Mouse (Mus musculus) common myeloid progenitor, adult 5-6 weeks (primary cell): ENCODE results near the gene Slc9b1. TPM values are rescaled to one million over a fixed set of nuclear protein-coding genes. Genes with fewer than 3 reads are reported as not detected.

Experiments
- ATAC-seq: replicated peaks from 2 replicates; pipeline ENCODE4 v1.8.0; 2016; ENCODE audit warnings: low read depth, mild to moderate bottlenecking, moderate TSS enrichment, inconsistent platforms; ENCODE audit not compliant: poor library complexity, severe bottlenecking
- total RNA-seq: library from RNA; stranded (forward); fragments of 200-1000, 187-1606 nt; gene quantifications from 2 replicates; pipeline ENCODE4 v1.2.3, GENCODE M21; 2017

Slc9b1 gene
- not detected in 2 replicates for total RNA-seq

DNA sequence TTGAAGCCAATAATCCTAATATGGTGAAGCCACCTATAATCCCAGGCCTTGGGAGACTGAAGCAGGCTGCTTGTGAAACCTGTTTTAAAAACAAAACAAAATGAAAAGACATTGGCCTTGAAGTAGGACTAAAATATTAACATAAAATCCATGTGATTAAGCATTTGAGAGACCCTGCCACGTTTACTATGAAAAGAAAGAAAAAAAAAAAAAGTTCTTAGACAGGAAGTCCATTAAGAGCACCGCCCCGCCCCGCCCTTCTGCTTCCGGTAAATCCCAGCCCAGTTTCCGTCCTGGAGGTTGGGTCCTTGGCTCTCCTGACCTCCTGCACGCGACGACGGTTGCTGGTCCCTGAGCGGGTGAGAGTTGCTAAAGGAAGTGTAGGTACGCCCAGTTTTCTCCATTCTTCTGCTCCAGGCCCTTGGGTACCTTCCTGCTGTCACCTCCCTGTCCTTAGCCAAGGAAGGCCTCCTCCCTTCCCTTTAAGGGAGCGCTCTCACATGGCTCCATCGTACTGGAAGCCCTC lies at the start of gene Slc9b1:
Gene Slc9b1 (plus strand): TSS at position 291 of the 526 bp plus-strand sequence.
- ATAC-seq = no peak

DNA sequence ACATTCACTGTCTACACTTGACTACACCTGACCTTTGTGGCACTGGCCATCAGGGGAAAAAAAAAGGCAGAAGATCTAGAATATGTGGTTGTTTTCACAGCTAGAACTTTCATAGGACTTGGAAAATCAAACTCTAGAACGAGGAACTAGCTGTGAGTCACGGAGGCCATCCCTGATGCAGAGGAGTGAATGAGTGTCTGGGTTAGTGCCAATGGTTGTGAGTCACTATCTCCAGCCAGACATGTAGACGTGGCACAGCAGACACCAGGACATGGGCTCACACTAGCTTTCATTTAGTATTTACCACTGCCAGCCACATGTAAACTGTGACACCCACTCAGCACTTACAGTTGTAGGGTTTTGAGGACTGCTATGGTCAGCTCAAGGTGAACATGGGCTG lies 49.3 kb upstream of the Slc9b1 start:
- ATAC-seq = peak; percentile 88

DNA sequence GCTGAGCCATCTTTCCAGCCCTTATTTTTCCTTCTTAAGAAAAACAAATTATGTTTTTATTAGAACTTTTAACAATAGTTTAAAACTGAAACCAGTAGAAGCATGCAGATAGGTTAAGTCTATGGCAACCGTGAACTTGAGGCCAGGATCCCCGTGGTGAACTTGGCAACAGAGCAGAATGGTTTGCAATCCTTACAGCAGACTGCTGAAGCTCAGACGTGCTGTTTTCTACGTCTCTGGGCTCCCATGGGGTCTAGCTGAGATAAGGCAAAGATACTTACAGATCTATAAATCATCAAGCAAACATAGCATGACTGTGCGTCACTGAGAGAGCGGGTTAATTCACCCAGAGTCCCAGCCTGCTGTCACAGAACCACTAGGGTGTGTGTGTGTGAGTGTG lies 47.7 kb upstream of the Slc9b1 start:
- ATAC-seq = 0 out of 2 replicates have a peak, but pooled peaks have one; percentile 9

DNA sequence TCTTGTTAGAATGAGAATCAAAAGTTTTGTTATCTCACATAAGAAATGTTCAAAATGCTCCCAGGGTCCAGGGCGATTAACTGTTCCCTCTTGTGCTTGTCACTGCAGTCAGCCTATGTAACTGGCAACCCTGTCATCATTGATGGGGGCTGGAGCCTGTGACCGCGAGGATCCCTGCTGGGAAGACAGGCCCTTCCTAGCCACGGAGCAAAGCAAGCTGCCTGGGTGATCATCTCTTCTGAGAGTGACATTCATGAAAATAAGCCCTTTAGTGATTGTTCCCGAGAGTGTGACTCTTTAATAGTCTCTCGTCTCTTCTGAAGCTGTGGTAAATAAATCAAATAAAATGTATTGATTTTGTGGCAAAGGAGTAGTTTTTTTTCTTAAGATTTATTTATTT lies 43.8 kb upstream of the Slc9b1 start:
- ATAC-seq = no peak

DNA sequence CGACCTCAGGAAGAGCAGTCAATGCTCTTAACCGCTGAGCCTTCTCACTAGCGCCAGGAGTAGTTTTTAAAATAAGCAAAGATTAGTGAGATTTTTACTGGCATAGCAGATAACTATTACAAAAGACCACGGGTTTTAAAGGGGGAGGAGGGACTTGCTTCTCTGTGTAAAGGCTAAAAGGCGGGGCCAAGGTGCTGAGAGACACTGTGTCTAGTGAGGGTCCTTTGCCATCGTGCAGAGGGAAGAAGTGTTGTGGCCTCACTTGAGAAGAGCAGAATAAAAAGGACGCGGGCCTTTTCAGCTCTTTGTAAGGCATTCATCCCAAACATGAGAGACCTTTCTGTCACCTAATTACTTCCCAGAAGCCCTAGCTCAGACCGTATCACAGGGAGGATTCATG lies 43.3 kb upstream of the Slc9b1 start:
- no peak for ATAC-seq

DNA sequence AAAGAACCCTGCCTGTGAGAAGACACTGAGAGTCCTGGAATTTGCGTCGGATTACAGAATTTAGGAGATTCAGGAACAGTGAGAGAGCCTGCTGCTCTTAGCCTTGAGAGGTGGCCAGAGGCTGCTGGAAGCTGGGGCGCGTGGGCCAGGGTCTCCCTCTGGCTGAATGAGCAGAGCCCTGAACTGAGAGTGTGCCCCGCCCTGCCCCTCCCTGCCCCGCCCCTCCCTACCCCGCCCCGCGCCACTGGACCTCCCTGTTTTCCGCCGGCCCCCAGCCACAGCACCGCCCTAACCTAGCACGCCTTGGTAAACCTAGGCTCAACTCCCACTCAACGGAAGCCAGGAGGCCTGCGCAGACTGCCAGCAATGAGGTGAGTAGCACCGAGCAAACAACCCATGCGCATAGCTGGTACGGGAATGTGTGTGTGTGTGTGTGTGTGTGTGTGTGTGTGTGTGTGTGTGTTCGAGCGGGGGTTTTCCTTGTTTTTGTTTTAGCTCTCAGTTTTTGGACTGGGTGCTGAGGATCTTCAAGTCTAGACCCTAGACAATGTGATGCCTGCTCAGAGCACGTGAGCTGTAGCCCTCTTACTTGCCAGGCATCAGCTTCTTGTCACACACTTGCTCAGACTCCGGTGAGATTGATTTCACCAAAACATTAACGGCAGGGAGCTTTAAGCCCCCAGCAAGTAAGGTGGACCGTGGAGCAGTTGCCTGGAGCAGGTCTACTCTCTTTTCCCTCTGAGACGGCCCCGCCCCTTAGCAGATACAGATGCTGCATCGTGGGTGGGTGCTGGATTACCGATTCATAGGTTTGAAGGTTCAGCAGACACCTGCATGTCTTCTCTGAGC lies 40.2 kb upstream of the Slc9b1 start, which contains the start of gene Slc9b2:
Gene Slc9b2 (plus strand): TSS at position 290 of the 849 bp plus-strand sequence.
- ATAC-seq = peak; percentile 98

DNA sequence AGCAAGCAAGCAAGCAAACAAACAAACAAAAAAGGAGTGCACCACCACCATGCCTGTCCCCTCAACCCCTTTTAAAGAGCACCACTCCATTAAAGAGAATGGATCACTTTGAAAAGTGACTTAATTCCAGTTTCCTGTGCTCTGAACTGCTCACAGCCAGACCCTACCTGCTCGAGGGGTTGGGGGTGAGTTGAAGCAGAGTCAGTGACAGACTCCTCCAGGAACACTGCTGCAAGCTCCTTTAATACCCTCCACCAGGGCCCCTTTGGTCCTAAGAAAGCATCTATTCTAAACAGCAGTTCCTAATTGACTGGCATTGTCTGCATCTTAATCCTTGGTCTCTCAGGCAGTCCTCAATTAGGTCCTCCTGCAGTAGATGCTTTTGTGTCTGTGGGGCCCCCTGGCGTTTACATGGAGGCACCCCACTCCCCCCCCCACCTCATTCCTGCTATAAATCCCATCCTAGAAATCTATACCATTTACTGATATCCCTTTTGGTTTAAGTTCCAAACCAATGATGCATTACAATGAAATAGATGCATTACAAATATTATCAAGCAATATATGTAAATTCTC lies 34.8 kb upstream of the Slc9b1 start:
- ATAC-seq = no peak

DNA sequence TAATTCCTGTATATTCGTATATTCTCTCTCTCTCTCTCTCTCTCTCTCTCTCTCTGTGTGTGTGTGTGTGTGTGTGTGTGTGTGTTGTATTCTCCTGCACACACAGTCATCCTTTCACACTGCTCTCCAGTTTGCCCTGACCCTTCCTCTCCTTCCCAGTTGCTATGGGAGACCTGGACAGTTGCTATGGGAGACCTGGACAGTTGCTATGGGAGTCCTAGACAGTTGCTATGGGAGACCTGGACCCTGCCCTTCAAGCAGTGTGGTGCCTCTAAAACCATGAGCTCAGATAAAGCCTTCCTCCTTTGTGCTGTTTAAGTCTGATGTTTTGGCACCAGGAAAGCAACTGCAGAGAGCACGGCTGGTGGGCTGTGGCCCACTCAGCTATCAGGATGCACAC lies 34.1 kb upstream of the Slc9b1 start:
- ATAC-seq = no peak

DNA sequence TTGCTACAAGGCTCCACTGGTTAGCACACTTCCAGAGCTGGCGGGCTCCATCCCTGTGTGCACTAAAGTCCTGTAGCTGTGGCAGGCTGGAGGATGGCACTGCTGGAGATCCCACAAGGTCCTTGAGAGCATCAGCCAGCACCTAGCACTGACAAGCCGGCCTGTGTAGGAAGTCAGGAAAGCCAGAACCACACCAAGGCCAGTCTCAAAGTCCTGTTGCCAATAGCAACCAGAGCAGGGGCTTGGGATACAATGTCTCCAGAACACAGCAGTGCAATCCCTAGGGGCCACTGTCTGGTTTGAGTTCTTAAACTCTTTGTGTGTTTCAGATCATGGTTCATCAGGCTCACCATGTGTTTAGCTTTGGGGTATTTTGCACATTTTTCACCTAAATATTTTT lies 33.0 kb upstream of the Slc9b1 start:
- ATAC-seq = no peak

DNA sequence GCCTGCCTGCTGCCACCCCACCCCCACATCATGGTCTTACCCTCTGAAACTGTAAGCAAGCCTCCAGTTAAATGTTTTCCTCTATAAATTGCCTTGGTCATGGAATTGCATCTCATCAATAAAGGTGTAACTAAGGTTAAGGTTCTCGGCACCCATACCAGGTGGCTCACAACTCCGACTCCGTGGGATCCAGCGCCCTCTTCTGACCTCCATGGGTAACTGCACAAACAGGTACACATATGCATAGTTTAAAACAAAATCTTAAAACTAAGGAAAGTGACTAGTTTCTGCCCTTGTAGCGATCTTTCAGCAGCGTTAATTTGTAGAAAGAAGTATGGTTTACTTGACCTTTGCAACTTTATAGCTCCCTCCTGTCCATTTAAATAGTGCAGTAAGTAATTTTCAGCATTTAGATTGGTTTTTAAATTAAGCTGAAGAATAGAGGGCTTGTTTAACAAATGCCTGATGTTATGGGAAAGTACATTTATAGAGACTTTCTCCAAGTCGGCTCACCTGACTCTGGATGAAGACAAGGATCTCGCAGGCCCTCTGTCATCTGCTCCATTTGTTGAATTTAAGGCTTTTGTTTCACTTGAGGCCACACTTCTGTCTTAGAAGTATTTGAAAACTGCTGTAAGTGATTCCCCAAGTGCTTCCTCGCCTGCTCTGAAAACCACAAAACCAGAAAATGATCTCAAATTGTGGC lies 32.0 kb upstream of the Slc9b1 start:
- no peak for ATAC-seq

DNA sequence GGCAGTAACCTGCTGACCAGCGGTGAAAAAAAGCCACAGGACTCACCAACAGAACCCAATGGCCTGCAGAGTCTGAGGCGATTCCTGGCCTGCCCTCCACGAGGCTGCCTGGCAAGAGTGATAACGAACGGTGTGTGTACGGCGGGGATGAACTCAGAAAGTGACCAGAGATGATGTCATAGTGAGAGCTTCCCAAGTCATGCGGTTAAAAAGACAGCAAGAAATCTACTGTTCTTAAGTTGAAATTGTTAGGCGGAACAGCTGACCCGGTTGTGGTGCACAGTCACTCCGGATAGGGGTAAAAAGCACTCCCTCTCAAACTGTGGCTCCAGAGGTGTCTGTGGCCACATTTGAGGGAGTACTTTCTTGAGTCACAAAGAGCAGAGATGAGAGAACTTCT lies 29.5 kb upstream of the Slc9b1 start:
- no peak for ATAC-seq

DNA sequence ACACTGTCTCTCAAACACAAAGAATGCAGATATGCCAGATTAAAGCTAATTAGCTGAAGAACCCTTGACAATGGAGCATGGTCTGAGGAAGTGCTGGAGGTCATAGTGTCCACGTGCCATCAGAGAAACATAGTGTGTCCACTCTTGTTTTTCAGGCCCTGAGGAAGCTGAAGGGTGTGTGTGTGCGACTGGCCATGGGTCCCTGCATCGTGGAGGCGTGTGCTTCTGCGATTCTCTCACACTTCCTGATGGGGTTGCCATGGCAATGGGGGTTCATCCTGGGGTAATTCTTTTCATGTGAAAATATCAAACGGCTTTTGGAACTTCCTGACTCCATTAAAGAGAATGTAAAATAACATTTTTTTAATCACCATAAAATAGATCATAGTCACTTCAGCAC lies 23.5 kb upstream of the Slc9b1 start:
- ATAC-seq = no peak

DNA sequence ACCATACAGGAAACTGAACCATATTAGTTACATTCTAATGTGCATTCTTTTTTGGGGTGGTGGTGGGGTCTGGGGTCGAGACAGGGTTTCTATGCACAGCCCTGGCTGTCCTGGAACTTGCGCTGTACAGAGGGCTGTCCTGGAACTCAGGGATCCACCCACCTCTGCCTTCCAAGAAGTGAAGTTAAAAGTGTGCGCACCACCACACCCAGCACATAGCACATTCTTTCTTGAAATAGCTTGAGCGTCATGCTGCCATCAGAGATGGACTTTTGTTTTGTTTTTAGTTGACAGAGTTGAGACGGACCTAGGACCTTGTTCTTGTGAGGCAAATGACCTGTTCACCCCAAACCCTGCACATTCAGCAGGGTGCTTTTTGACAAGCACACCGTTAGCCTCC lies 20.7 kb upstream of the Slc9b1 start:
- ATAC-seq = no peak

DNA sequence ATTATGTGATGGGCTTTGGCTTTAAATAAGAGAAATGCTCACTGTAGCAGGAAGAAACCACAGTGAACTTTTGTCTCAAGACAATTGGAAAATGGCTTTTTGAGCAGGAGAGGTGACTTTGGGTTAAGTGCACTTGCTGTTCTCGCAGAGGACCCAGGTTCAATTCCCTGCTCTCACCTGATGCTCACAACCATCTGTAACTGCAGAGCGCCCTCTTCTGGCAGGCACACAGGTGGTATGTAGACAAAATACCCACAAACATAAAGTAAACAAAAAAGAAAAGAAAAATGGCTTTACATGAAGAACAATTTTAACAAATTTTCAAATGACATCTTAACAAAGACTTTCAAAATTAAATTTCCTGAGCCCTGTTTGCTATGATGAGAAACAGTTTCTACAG lies 20.2 kb upstream of the Slc9b1 start:
- 0 out of 2 replicates have a peak, but pooled peaks have one; percentile 25 for ATAC-seq

DNA sequence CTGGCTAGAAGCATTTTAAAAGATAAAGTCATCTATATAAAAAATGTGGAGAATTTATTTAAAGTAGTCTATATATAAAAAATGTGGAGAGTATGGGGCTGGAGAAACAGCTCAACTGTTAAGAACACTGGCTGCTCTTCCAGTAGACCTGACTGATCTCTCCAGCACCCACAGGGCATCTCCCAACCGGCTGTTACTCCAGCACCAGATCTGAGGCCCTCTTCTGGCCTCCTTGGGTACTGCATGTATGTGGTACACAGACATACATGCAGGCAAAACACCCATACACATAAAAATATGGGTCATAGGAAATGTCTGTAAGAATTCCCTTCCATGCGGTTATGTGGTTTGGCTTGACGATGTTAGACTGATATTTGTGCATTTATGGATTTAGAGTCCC lies 19.3 kb upstream of the Slc9b1 start:
- ATAC-seq = peak; percentile 94

DNA sequence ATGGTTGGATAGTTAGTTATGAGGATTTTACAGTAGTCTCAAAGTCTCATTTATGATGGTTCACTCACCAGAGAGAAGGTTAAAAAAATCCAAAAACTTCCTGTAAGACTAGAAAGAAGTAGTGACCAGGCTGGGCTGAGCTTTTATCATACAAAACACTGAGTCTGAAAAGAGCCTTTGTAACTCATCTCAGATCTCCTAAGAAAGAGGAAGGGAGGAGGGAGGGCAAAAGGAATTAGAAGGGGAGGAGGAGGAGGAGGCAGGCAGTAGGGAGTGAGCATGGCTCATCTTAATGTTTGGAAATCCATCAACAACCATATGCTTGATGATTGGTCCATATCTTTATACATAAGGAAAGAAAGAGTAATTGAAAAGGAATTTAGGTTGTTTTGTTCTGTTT lies 15.1 kb upstream of the Slc9b1 start:
- ATAC-seq = no peak

DNA sequence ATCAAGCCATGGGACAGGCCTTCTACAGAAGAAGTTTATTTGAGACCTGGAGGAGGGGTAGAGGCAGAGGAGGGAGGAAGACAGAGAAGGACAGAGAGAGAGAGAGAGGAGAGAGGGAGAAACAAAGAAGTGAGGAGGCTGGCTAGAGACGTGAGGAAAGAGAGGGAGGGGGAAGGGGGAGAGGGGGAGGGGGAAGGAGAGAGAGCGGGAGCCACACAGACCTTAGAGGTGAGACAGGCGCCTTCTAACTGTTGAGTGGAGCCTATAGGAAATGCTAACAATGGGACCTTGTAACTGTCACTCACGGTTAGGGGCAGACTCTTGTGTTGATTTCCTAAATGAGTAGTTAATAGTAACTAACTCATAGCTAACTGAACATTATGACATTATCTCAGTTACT lies 14.1 kb upstream of the Slc9b1 start:
- no peak for ATAC-seq

DNA sequence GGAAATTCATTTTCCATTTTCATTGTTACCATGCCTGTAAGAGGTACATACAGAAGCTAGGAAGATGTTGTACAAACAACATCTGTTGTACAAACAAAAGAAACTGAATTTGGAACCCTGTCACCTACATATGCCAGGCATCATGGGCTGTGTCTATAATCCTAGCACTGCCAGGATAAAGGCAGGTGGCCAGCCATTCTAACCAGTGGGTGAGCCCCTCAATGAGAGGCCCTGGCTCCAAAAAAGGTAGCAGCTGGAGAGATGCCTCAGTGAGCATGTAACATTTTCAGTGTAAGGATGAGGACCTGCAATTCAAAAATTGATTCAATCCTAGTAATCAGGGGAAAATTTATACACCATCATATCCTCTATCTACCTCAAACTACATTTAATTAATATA lies 1.2 kb downstream of the Slc9b1 start:
- ATAC-seq = no peak

DNA sequence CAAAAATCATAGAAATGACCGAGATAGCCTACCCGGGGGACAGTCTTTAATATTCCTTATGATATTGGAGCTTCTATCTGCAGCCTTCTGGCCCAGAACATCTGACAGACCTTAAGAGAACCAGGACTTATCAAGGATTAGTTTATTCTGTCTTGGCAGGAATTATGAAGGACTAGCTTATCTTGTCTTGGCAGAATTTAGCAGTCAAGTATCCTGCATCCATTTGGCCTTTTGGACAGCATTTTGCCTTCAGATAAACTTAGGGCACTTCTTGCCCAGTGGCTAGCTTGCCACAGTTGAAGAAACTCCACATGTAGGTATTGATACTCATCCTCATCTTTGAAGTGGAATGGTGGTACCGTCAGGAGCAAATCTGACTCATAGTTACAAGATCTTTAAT lies 4.0 kb downstream of the Slc9b1 start:
- ATAC-seq = no peak

DNA sequence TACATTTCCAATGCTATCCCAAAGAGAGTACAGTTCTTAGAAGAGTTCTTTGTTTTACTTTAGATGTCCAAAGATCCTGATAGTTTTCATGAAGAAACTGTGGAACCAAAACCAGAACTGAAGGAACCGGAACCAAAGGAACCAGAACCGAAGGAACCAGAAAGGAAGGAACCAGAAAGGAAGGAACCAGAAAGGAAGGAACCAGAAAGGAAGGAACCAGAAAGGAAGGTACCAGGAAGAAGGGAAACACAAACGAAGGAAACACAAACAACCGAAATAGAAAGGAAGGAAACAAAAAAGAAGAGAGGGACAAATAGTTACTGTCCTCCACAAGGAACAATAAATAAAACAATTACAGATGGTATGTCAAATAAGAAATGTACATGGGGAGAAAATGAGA lies 9.6 kb downstream of the Slc9b1 start:
- ATAC-seq = no peak

DNA sequence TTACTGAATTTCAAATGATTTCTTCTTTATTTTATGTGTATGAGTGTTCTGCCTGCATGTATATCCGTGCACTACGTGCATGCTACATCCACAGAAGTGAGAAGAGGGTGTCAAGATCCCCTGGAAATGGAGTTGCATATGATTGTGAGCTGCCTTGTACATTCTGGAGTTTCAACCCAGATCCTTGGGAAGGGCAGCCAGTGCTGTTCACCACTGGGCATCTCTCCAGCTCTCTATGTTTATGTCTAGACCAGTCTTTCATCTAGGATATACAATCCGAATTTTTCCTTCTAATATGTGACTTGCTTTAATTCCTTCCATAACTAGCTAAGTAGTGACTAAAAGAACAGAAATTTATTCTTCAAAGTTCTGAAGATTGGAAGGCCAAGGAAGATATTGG lies 28.0 kb downstream of the Slc9b1 start:
- no peak for ATAC-seq
